Mouse (Mus musculus): ENCODE data around the gene Gsta4.
"Not testable (repeated sequence)": the region's sequence is repeated elsewhere in the genome, so short reads cannot be mapped to it uniquely, and the experiment has no call there.

Gsta4 gene

DNA sequence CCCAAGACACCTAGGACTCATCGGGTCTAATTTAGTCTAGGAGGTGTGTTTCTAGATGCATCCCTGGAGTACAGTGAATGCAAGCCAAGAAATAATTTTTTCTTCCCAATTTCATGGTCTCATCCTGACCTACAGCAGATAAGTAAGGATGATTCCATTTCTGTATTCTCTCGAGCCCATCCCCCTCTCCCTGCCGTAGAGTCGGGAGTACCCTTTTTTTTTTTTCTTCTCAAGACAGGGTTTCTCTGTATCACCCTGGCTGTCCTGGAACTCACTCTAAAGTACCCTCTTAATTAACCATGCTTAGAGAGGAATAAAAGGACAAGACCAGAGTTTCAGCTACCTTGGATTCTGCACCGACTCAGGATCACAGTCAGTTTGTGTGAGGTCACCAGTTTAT lies 4.4 kb upstream of the Gsta4 start:
- no peak for DNase-seq (ENCODE audit: low spot score)

DNA sequence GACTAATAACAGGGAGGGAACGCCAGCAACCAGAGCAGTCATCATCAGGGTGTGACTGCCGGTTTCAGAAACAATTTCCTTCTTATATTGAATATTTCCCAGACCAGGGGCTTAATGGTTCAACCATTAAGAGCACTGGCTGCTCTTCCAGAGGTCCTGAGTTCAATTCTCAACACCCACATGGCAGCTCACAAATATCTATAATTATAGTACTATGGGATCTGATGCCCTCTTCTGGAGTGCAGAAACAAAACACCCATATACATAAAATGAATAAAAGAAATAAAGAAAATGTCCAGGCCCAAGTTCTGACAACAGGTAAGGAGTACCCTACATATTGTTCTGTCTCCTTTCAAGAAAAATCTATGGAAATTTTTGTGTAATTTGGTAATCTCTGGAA lies 3.5 kb upstream of the Gsta4 start:
- no peak for DNase-seq (ENCODE audit: low spot score)

DNA sequence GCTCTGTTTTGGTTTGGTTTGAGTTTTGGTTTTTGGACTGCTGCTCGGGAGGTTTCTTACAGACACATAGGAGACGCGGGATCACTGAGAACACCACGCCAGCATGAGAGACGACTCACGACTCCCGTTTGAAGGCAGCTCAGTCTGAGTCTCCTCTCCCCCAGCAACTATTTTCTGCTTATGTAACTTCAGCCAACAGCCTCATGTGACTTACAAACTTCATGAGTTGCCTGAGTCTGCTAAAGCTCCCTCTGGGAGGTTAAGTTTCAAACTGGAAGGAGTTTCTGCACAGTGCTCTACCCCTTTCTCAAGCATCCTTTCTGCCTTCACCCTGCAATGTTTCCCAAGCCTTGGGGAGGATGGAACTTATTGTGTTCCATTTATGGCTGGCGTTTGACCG lies 3.1 kb downstream of the Gsta4 start:
- peak; percentile 85 for DNase-seq (ENCODE audit: low spot score)

DNA sequence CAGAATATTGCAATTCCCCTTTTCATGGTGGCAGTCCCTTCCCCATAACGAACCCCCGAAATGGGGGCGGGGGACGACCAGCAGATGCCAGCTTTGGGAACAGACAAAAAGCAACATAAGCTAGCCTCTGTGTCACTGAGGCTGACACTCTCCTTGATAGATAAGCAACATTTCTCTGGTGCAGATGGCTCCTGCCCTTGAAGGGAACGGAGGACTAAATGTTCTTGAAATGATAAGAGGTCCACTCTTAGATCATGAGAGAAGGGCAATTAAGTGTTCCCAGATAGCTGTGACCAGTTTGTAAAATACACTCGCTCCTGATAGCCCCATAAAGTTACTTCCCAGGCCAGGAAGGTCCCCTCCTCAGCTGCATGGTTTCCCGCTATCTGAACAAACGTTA lies 6.3 kb downstream of the Gsta4 start:
- no peak for DNase-seq (ENCODE audit: low spot score)

DNA sequence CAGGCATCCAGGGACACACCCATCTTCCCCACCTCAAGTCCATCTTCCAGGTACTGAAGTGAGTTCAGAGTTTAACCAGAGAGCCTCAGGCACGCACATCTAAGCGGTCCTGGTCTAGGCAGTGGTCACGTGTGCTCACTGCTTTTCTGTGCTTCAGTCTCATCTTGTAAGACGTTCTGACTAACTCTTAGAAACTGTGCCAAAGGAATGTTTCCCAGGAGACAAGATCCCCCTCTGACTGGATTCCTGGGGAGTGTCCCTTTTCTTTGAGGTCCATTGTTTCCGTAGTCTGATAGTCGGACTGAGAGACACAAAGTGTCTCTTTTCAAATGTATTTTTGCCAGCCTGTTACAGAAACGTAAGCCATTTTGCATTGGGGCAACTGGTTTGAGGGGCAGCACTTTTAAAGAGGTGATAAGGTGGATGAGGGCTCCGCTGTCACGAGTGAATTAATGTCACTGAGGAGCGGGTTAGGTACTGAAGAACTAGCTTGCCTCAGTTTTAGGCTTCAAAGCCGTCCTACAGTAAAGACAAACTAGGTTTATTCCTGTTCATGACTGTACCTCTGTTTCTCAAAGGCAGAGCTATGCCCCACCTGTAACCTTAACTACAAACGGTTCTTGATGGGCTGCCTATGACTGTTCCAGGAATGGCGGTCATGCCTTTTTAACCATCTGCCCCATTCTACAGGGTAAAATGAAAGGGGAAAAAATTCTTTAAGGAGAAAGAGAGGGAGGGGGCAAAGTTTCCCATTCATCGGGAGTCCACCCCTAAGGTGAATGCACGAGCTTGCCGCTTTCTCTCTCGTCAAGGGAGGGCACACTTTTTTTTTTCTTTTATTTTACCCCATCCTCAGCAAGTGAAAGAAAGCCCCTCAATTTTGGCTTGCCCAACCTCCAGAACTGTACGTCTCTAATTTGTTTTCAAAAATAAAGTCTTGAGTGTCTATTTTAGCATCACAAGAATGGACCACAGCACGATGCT lies 8.4 kb downstream of the Gsta4 start:
- no peak for DNase-seq (ENCODE audit: low spot score)

DNA sequence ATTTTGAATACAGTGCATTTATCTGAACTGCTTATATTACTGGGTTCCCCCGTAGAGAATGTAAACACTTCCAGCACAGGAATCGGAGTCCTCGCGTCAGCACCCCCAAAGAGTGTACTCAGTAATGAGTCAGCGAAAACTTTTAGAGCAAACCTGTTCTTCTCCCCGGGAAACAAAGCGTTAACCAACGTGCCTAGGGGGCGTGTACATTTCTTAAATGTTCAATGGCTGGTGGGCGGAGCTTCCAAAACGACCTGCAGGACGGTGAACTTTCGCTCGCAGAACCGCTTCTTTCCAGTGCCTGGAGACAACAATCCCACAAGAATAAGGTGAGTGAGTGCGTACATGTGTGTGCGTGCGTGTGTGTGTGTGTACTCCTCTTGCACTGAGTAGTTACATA lies 9.2 kb downstream of the Gsta4 start:
- DNase-seq (ENCODE audit: low spot score) = peak; percentile 86

DNA sequence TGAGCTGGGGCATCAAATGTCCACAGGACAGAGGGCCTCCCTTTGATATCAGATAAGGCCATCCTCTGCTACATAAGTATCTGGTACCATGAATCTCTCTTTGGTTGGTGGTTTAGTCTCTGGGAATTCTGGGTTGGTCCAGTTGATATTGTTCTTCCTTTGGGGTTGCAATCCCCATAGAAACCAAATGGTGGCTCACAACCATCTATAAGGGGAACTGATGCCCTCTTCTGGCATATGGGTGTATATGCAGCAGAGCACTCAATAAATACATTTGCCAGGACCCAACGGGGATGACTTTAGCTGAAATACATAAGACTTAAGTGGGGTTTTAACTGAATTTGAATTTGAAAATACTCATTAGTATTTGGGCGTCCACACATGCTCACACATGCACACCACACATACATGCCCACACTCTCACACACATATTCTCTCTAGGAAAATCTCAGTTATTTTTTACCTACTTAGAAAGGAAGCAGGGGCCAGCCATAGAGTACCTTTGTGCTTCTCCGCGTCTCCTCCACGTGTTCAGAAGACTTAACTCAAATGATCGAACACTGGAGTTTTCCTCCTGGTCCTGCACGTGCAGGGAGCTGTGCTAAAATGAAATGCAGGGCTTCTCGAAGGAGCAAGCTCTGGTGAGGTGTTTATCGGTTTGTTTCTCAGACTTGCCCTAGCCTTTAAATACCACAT lies 11.5 kb downstream of the Gsta4 start:
- peak; percentile 77 for DNase-seq (ENCODE audit: low spot score)

DNA sequence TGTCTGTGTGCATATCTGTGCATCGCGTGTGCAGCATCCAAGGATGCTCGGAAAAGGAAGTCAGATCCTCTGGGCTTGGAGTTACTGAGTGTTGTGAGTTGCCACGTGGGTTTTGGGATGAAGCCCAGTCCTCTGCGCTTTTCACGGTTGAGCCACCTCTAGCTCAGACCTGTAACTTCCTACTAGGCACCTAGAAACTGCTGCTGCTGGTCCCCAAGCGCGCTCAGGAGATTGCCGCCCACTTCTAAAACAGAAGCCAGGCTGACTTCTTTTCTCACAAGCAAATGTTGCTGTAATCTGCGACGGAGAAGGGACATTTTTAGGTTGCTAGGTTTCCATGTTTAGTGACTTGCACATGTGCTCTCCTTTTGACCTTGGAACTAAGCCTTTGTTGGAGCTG lies 12.5 kb downstream of the Gsta4 start:
- no peak for DNase-seq (ENCODE audit: low spot score)

DNA sequence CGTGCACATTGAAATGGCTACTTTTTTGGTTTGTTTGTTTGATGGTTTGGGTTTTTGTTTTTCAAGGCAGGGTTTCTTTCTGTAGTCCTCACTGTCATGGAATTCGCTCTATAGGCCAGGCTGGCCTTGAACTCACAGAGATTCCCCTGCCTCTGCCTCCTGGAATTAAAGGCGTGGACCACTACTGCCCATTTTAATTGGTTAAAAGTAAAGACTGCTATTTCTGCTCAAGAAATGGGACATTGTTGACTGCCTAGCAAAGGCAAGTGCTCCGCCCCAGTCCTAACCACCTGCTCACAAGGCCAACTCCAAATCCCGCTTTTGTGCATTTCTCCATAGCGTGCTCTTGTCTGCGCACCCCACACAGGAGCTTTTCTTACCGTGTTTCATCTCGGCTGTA lies 15.2 kb downstream of the Gsta4 start:
- no peak for DNase-seq (ENCODE audit: low spot score)

DNA sequence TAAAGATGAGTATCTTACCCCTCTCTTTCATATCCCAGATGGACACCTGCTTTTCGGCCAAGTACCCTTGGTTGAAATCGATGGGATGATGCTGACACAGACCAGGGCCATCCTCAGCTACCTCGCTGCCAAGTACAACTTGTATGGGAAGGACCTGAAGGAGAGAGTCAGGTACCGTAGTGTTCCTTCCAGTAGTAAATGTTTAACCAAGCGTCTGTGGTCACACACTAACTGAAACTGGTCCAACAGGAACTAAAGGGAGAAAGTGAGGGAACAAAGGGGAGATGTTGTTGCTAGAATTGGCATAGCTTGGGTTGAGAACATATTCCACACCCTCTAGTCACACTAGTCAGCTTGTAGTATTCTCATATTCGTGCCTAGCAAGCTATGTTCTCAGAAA lies 21.6 kb downstream of the Gsta4 start:
- DNase-seq (ENCODE audit: low spot score) = no peak

DNA sequence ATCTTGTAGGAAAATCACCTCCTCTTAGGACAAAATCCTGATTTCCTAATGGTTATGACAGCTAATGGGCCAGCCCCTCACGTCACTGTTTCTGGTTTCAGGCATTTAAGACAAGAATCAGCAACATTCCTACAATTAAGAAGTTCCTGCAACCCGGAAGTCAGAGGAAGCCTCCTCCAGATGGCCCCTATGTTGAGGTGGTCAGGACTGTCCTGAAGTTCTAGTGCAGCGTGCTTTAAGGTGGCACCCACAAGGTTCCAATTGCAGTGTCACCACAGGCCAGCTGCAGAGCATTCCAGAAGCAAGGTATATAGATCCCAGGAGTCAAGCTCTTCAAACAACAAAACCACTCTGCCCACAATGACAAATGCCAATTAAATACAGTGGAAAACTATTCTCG lies 26.4 kb downstream of the Gsta4 start:
- DNase-seq (ENCODE audit: low spot score) = no peak

DNA sequence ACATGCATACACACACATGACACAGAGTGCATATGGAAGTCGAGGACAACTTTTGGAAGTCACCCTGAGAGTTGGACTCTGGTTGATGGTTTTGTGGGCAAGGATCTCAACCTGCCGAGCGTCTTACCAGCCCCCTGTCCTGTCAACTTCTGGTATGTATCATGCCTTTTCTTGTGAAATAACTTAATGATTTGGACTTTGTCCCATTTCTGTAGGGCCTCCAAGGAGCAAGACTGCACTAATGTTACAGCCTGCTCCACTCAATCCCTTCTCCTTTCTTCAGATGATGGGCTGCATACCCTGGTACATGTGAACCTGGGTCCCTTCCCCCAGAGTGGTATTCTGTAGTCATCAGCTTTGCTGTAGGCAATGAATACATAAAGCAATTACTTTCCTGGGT lies 27.5 kb downstream of the Gsta4 start:
- DNase-seq (ENCODE audit: low spot score) = no peak

DNA sequence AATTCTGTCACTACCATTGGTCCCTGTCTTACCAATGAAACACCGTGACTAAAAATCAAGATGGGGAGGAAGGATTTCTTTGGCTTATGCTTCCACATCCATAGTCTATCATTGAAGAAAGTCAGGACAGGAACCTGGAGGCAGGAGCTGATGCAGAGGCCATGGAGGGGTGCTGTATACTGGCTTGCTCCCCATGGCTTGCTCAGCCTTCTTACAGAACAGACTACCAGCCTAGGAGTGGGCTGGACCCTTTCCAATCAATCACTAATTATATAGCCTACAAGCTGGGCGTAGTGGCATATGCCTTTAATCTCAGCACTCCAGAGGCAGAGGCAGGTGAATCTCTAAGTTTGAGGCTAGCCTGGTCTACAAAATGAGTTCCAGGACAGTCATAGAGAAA lies 28.2 kb downstream of the Gsta4 start:
- no peak for DNase-seq (ENCODE audit: low spot score)

DNA sequence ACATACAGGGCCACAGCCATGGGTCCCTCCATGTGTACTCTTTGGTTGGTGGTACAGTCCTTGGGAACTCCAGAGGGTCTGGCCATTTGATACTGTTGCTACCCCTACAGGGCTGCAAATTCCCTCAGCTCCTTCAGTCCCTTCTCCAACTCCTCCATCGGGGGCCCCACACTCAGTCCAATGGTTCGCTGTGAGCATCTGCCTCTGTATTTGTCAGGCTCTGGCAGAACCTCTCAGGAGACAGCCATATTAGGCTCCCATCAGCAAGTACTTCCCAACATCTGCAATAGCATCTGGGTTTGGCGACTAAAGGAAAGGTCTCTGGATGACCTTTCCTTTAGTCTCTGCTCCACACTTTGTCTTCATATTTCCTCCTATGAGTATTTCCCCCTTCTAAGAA lies 28.9 kb downstream of the Gsta4 start:
- no peak for DNase-seq (ENCODE audit: low spot score)

DNA sequence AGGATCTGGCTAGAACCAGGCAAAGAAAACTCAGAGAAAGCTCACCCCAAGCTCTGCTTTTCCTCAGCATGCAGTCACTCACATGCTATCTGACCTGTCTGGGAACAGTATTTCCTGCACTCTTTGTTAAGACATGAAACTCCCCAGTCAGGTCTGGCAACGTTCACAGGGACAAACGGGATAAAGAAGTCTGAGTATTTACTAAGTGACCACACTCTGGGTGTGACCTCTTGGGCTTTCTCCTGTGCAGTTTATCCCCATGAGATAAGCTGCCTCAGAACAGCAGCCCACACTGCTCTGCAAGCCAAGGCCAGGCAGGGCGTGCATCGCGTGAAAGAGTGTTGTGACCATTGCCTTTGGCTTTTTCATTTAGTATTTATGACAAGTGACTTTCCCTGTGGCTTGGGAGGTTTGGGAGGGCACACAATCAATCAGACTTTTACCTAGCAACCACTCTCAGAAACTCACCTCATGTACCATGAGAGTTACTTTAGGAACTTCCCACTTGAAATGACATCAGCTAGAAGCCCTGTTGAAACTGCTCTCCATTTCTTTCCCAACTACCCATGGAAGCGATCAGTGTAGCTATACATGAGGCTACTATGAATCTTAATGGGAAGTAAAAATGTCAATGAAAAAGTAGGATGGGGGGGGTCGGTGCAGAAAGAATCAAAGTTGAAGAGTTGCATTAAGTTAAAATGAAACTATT lies 29.9 kb downstream of the Gsta4 start:
- DNase-seq (ENCODE audit: low spot score) = peak; percentile 26

DNA sequence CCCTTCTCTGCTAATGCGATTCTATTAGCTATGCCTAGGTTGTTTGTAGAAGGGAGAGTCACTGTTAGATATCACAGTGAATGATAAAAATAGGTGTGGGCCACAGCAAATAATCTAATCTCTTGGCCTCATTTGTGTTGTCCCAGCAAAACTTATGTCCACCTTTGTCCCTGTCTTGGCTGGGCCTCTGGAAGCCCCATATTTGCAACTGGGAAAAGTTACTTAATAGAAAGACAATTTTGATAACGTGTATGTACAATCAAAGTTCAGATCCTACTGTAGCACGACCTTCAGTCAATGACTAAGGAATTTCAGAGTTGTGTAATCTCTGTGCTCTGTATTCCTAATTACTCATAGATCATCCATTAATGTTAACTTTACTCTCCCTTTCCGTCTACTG lies 34.5 kb downstream of the Gsta4 start:
- no peak for DNase-seq (ENCODE audit: low spot score)

DNA sequence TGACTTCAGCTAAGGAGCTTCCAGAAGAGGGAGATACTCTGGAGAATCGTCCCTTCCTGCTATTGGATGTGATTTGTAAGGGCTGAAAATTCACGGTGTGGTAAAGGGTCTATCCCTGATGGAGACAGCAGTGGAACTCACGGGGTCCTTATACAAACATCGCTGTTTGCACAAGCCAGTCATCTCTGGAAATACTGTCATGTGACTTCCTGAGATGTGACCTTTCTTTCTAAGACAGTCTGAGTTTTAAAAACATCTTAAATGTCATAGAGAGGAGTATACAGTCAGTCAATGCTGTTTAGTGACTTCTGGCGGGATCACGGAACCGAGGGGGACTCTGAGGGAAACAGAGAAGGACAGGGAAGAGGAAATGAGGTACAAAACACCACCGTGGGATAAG lies 40.0 kb downstream of the Gsta4 start:
- no peak for DNase-seq (ENCODE audit: low spot score)

DNA sequence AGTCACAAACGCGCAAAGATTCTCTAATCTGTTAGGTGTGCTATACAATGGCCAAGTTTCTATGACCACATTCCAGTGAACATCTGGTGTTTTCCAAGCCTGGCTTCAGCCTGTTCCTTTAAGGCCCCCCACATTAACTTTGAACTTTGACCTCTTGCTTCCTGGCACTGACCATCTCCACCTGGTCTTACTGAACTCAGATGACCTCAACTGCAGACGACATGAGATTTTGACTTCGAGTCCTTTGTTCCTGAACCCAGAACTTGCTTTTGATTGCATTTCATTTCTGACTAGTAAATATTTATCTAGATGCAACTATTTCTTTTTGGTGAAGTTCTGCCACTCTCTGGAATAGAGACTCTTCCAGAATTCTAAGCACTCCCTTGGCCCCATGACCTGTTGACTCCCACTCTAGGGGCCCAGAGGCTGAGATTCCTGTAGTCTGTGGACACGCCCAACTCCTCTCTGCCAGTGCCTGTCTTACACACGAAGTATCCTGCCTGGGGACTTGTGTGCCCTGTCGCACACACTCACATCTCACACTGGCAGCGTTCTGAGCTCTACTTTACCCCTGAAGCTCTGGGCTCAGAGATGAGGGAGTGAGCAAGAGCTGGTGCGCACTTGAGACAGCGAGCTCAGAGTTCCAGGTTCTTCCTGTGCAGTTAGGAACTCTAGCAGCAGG lies 40.8 kb downstream of the Gsta4 start:
- DNase-seq (ENCODE audit: low spot score) = no peak

DNA sequence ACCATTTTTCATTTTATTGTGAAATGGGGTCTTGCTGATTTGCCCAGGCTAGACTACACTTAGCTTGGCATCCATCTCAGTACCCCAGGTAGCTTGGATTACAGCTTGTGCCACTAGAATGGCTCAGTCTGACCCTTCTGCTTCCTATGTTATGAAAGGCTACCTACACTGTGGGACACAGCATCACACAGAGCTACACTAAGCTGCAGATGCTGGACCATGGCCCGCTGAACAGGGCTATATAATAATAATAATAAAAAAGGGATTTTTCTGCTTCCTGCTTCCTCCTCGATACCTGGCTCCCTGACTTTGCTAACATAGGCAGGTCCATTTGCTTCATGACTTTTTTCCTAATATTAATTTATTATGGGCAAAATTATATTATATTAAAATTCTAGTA lies 41.8 kb downstream of the Gsta4 start:
- no peak for DNase-seq (ENCODE audit: low spot score)

DNA sequence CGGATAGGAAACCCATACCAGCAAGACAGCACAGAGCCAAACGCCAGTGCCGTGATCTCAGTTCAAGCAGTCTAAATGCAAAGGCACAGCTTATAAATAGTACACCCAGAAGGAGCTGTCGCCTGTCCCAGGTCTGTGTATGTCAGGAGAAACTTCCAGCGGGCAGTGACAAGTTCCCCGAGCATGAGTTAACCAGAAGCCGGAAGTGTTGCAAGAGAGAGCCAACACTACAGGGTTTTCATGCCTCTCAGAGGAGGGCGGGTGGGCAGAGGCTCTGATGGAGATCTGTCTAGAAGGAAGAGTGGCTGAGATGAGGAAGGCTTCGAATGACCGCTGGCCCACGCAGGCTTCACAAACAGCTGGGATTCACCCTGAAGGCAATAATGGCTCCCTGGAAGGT lies 42.7 kb downstream of the Gsta4 start:
- no peak for DNase-seq (ENCODE audit: low spot score)

DNA sequence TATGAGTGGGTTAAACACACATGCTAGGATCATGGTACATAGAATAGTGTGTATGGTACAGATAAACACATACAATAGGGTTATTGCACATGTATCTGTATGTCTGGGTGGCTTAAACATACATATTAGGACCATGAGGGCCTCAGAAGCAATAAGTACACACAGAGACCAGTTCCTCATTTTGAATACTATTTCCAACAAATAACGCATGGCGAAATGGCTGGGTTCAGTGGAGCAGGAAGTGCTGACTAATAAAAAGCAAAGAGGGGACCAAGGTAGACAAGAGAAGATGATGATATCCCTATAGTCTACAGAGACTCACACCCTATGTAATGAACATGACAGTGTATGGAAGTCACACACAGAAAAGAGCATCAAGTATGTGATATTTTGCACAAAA lies 45.5 kb downstream of the Gsta4 start:
- DNase-seq (ENCODE audit: low spot score) = no peak

DNA sequence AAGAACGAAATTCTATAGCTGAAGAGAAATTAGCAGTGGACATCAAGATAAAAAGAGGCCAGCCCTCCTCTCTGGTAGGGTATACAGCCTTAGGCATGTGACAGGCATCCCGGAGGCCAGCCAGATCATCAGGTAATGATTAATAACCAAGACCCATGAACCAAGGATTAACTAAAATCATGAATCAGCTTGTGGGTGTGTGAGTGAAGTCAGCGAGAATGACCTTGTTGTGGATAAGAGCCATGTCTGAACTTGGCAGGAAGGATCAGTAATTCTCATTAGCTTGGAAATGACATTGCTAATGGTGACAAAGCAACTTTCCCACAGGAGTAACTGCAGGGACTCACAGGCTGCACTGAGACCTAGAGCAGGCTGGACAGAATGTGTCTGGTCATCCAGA lies 47.1 kb downstream of the Gsta4 start:
- DNase-seq (ENCODE audit: low spot score) = not testable (repeated sequence)
